Mouse (Mus musculus) midbrain, embryonic 16.5 days (tissue): Measurements from ENCODE around the gene Myadm. TPM values are rescaled to one million over a fixed set of nuclear protein-coding genes. Genes with fewer than 3 reads are reported as not detected.

Experiments
- ATAC-seq: fragments of 200-750 bp; cut with Nextera tagmentation; 2 replicates; pipeline ENCODE4 v1.8.0; 2017; ENCODE audit warnings: moderate TSS enrichment
- H3K27ac ChIP-seq: fragments of 300-500 bp; sonication (generic); 2 replicates; pipeline ENCODE4 v1.5.1; 2014; ENCODE audit warnings: mild to moderate bottlenecking, low read length, mixed read lengths
- H3K27me3 ChIP-seq: fragments of 300-500 bp; sonication (generic); 2 replicates; pipeline ENCODE4 v1.6.1; 2014; ENCODE audit warnings: low read depth, low read length, mixed read lengths; ENCODE audit not compliant: control insufficient read depth, insufficient read depth
- H3K36me3 ChIP-seq: fragments of 300-500 bp; sonication (generic); 2 replicates; pipeline ENCODE4 v1.6.1; 2014; ENCODE audit warnings: mild to moderate bottlenecking, low read length, moderate library complexity, mixed read lengths; ENCODE audit not compliant: control insufficient read depth, insufficient read depth
- H3K4me1 ChIP-seq: fragments of 300-500 bp; sonication (generic); 2 replicates; pipeline ENCODE4 v1.6.1; 2014; ENCODE audit warnings: mild to moderate bottlenecking, low read length, mixed read lengths; ENCODE audit not compliant: control insufficient read depth, insufficient read depth
- H3K4me2 ChIP-seq: fragments of 300-500 bp; sonication (generic); 2 replicates; pipeline ENCODE4 v1.6.1; 2014; ENCODE audit warnings: mild to moderate bottlenecking, low read length, mixed read lengths
- H3K4me3 ChIP-seq: fragments of 300-500 bp; sonication (generic); 2 replicates; pipeline ENCODE4 v1.5.1; 2014; ENCODE audit warnings: low read depth, mild to moderate bottlenecking, low read length, moderate library complexity, mixed read lengths
- H3K9ac ChIP-seq: fragments of 300-500 bp; sonication (generic); 2 replicates; pipeline ENCODE4 v1.6.1; 2014; ENCODE audit warnings: low read depth, low read length, mixed read lengths
- H3K9me3 ChIP-seq: fragments of 300-500 bp; sonication (generic); replicated peaks from 2 replicates; pipeline ENCODE4 v1.6.1; 2014; ENCODE audit warnings: mild to moderate bottlenecking, low read length, mixed read lengths; ENCODE audit not compliant: control insufficient read depth, poor library complexity, severe bottlenecking
- WGBS: fragments of 180-500 bp; shearing (Covaris S2); extraction: QIAGEN DNeasy Blood & Tissue Kit; methylation state at CpG from one replicate; pipeline ENCODE4 v1.1.7; 2014; 5-methylcytosine and 5-hydroxymethylcytosine counted together
- polyA plus RNA-seq: library from polyadenylated mRNA; unstranded; fragments of >200 nt; fragmentation: Nextera tagmentation; extraction: Ambion mirVana; gene quantifications from 2 replicates; pipeline ENCODE4 v1.2.1, GENCODE M21; 2015

Gene Myadm
- polyA plus RNA-seq = 32.7 and 36.4 TPM in 2 replicates

GRCm38 (mm10) chr7:3288976-3289970, at the start of gene Myadm, which contains the start of gene Prkcg:
TSS of gene Myadm (plus strand) at chr7:3289080.
TSS of gene Prkcg (plus strand) at chr7:3289179.
- Histone ChIP-seq H3K27me3 (no peaks in the 10 kb centered on the region), H3K36me3 (peaks cover 4% of the 10 kb centered on the region; the same call in 1 of the 2 replicates), H3K27ac (peak within 1 kb of the TSS; percentile 83), H3K4me2 (peak within 1 kb of the TSS; percentile 84), H3K9ac (peak within 1 kb of the TSS; percentile 73), H3K4me3 (peak within 1 kb of the TSS; percentile 50), H3K4me1 (peaks cover 25% of the 10 kb centered on the region), H3K9me3 (no peaks in the 10 kb centered on the region)
- 2% methylated on average over 30 of the region's 30 CpGs for WGBS
- peak; percentile 43 for ATAC-seq

- no peak overlapping the region for H3K4me2 ChIP-seq
- H3K27ac ChIP-seq = no peak overlapping the region
Observed at GRCm38 (mm10) chr7:3239193-3239592, 49.7 kb upstream of the Myadm start.

GRCm38 (mm10) chr7:3260701-3261100, 28.2 kb upstream of the Myadm start:
- 71% methylated on average over 3 of the region's 3 CpGs for WGBS
- no peak overlapping the region for H3K9ac ChIP-seq
- no peaks in the 10 kb centered on the region for H3K9me3 ChIP-seq
- H3K4me3 ChIP-seq = no peak overlapping the region
- H3K27me3 ChIP-seq = peaks cover 3% of the 10 kb centered on the region; the same call in 1 of the 2 replicates
- H3K4me1 ChIP-seq = no peaks in the 10 kb centered on the region
- H3K36me3 ChIP-seq = no peaks in the 10 kb centered on the region
- no peak for ATAC-seq
- no peak overlapping the region for H3K27ac ChIP-seq
- H3K4me2 ChIP-seq = no peak overlapping the region

More at GRCm38 (mm10) chr7:3239193-3239592, 49.7 kb upstream of the Myadm start:
- H3K27me3 ChIP-seq = no peaks in the 10 kb centered on the region
- no peak overlapping the region for H3K9ac ChIP-seq
- no peaks in the 10 kb centered on the region for H3K36me3 ChIP-seq
- 78% methylated on average over 2 of the region's 2 CpGs for WGBS
- H3K9me3 ChIP-seq = no peaks in the 10 kb centered on the region
- no peaks in the 10 kb centered on the region for H3K4me1 ChIP-seq
- no peak for ATAC-seq
- no peak overlapping the region for H3K4me3 ChIP-seq

GRCm38 (mm10) chr7:3261446-3261845, 27.4 kb upstream of the Myadm start:
- H3K4me2 ChIP-seq = no peak overlapping the region
- no peaks in the 10 kb centered on the region for H3K36me3 ChIP-seq
- no peak for ATAC-seq
- no peak overlapping the region for H3K4me3 ChIP-seq
- H3K9me3 ChIP-seq = no peaks in the 10 kb centered on the region
- H3K27ac ChIP-seq = no peak overlapping the region
- no peaks in the 10 kb centered on the region for H3K4me1 ChIP-seq
- no peak overlapping the region for H3K9ac ChIP-seq
- WGBS = 66% methylated on average over 4 of the region's 4 CpGs
- peaks cover 3% of the 10 kb centered on the region; the same call in 1 of the 2 replicates for H3K27me3 ChIP-seq

- no peak overlapping the region for H3K27ac ChIP-seq
- no peak overlapping the region for H3K9ac ChIP-seq
- H3K4me2 ChIP-seq = no peak overlapping the region
- H3K4me1 ChIP-seq = no peaks in the 10 kb centered on the region
- H3K9me3 ChIP-seq = no peaks in the 10 kb centered on the region
- no peak for ATAC-seq
- no peak overlapping the region for H3K4me3 ChIP-seq
- peaks cover 3% of the 10 kb centered on the region; the same call in 1 of the 2 replicates for H3K27me3 ChIP-seq
- WGBS = 38% methylated on average over 2 of the region's 2 CpGs
- H3K36me3 ChIP-seq = no peaks in the 10 kb centered on the region
Observed at GRCm38 (mm10) chr7:3262789-3263188, 26.1 kb upstream of the Myadm start.

- Histone ChIP-seq H3K27ac (no peak overlapping the region), H3K4me3 (no peak overlapping the region), H3K36me3 (no peaks in the 10 kb centered on the region), H3K9me3 (no peaks in the 10 kb centered on the region), H3K9ac (no peak overlapping the region), H3K27me3 (peaks cover 3% of the 10 kb centered on the region; the same call in 1 of the 2 replicates), H3K4me2 (0 out of 2 replicates have a peak overlapping the region, but pooled peaks have one; percentile 12), H3K4me1 (no peaks in the 10 kb centered on the region)
- 38% methylated on average over 22 of the region's 22 CpGs for WGBS
- no peak for ATAC-seq
Observed at GRCm38 (mm10) chr7:3264390-3265022, 24.4 kb upstream of the Myadm start.

- Histone ChIP-seq H3K36me3 (no peaks in the 10 kb centered on the region), H3K9ac (no peak overlapping the region), H3K27ac (no peak overlapping the region), H3K4me2 (no peak overlapping the region), H3K27me3 (peaks cover 3% of the 10 kb centered on the region; the same call in 1 of the 2 replicates), H3K4me3 (no peak overlapping the region), H3K4me1 (no peaks in the 10 kb centered on the region), H3K9me3 (no peaks in the 10 kb centered on the region)
- ATAC-seq = no peak
- WGBS = 69% methylated on average over 6 of the region's 6 CpGs
Observed at GRCm38 (mm10) chr7:3265311-3265710, 23.6 kb upstream of the Myadm start.

- no peak overlapping the region for H3K27ac ChIP-seq
- no peaks in the 10 kb centered on the region for H3K36me3 ChIP-seq
- H3K27me3 ChIP-seq = peaks cover 3% of the 10 kb centered on the region; the same call in 1 of the 2 replicates
- H3K9me3 ChIP-seq = no peaks in the 10 kb centered on the region
- WGBS = 74% methylated on average over 3 of the region's 3 CpGs
- H3K4me2 ChIP-seq = no peak overlapping the region
- no peak overlapping the region for H3K4me3 ChIP-seq
- H3K9ac ChIP-seq = no peak overlapping the region
- ATAC-seq = no peak
- no peaks in the 10 kb centered on the region for H3K4me1 ChIP-seq
Observed at GRCm38 (mm10) chr7:3267261-3267660, 21.6 kb upstream of the Myadm start.
